Mouse (Mus musculus) thymus, adult 2 months (tissue): ENCODE results near the gene Tacc3. TPM values are rescaled to one million over a fixed set of nuclear protein-coding genes. Genes with fewer than 3 reads are reported as not detected.

Experiments used
- DNase-seq: peaks from one replicate; pipeline ENCODE4 v3.0.0; 2021
- H3K27ac ChIP-seq: fragments of 200-500 bp; 2 replicates; pipeline ENCODE4 v1.5.1; 2012; ENCODE audit warnings: low read length, control low read depth; ENCODE audit not compliant: control insufficient read depth, insufficient read depth
- H3K27me3 ChIP-seq: fragments of 200-500 bp; 2 replicates; pipeline ENCODE4 v1.6.1; 2012; ENCODE audit warnings: mild to moderate bottlenecking, low read length, moderate library complexity, mixed read lengths; ENCODE audit not compliant: control insufficient read depth, insufficient read depth
- H3K36me3 ChIP-seq: fragments of 200-500 bp; 2 replicates; pipeline ENCODE4 v1.6.1; 2012; ENCODE audit warnings: mild to moderate bottlenecking, low read length, moderate library complexity; ENCODE audit not compliant: control insufficient read depth, insufficient read depth
- H3K4me1 ChIP-seq: fragments of 200-500 bp; replicated peaks from 2 replicates; pipeline ENCODE4 v1.6.1; 2012; ENCODE audit warnings: low read length; ENCODE audit not compliant: control insufficient read depth, insufficient read depth
- H3K4me3 ChIP-seq: fragments of 200-500 bp; 2 replicates; pipeline ENCODE4 v1.5.1; 2012; ENCODE audit warnings: mild to moderate bottlenecking, low read length, control low read depth, moderate library complexity; ENCODE audit not compliant: control insufficient read depth, insufficient read depth
- CTCF ChIP-seq: fragments of 200-500 bp; IDR thresholded peaks from 2 replicates; pipeline ENCODE4 v1.5.1; 2012; ENCODE audit warnings: mild to moderate bottlenecking, control low read depth, low read length, moderate library complexity, borderline replicate concordance; ENCODE audit not compliant: control insufficient read depth, poor library complexity, insufficient read depth; ENCODE audit errors: extremely low read depth
- POLR2A ChIP-seq: fragments of 200-500 bp; IDR thresholded peaks from 2 replicates; pipeline ENCODE4 v1.6.1; 2012; ENCODE audit warnings: mild to moderate bottlenecking, low read length, control low read depth, moderate library complexity; ENCODE audit not compliant: control insufficient read depth, poor library complexity, insufficient read depth; ENCODE audit errors: extremely low read depth
- WGBS: fragments of 180-500 bp; shearing (Covaris S2); methylation state at CpG from one replicate; pipeline ENCODE4 v1.1.7; 2018; 5-methylcytosine and 5-hydroxymethylcytosine counted together
- polyA plus RNA-seq: library from polyadenylated mRNA; depleted of rRNA; stranded (reverse); fragments of >200 nt; gene quantifications from 2 replicates; pipeline ENCODE4 v1.2.3, GENCODE M21; 2012

Tacc3 gene
- polyA plus RNA-seq, 1 experiment = 57.3 TPM

DNA sequence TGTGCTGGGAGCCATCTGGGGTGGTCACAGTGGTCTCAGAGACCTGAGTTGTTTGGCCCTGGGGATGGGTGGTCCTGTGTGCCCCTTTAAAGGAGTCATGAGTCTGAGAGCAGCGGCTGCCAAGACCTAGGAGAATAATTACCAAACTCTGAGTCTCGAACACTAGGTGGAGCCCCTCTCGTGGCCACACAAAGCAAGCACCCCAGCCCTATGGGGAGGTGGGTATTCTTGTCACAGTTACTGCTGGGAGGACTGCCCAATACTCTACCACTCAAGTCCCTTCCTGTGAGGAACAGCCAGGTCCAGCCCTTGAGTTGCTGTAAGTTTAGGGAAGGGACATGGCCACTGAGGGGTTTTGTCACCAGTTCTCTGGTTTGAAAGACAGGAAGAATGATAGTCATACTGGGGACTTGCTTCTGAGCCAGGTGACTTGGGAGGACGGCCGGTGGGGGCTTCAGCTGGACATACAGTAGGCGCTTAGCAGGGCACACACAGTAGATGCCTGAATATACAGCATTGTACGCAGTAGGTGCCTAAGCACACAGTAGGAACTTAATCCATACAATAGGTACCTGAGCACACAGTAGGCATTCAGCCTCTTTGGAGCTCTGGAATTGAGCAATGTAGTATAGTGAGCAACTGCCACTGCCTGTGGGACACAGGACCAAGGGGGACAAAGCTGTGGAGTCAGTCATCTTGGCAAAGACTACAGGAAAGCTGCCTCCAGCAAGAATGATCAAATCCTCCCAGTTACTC is 26.1 kb downstream of the Tacc3 start:
- Histone ChIP-seq H3K4me1 (peaks cover 12% of the 10 kb centered on the region), H3K36me3 (no peaks in the 10 kb centered on the region), H3K27me3 (no peaks in the 10 kb centered on the region), H3K27ac (no peak overlapping the region), H3K4me3 (no peak overlapping the region)
- no peak for TF ChIP-seq CTCF
- TF ChIP-seq POLR2A = no peak
- WGBS = 54% methylated on average over 7 of the region's 7 CpGs
- peak; percentile 18 for DNase-seq

DNA sequence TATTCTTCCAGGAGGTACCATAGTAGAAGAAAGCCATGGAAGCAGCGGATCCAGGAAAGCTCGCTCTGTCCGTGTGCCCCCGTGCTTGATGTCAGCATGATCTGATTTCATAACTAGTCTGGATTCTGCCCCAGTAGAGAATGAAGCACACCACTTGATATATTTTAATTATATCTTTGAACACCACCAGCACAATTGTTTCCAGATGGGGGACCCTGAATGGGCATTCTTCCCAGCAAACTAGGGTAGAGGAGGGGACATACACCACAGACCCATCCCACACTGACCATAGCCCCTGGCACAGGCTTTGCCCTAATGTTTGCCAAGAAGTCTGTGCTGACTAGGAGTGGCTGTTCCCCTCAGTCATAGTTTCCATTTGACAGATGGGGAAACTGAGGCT is 27.0 kb downstream of the Tacc3 start:
- no peak for TF ChIP-seq POLR2A
- TF ChIP-seq CTCF = no peak
- no peak overlapping the region for H3K27ac ChIP-seq
- DNase-seq = no peak
- H3K4me1 ChIP-seq = peaks cover 12% of the 10 kb centered on the region
- WGBS = 97% methylated on average over 4 of the region's 4 CpGs
- H3K27me3 ChIP-seq = no peaks in the 10 kb centered on the region
- no peaks in the 10 kb centered on the region for H3K36me3 ChIP-seq
- H3K4me3 ChIP-seq = no peak overlapping the region

DNA sequence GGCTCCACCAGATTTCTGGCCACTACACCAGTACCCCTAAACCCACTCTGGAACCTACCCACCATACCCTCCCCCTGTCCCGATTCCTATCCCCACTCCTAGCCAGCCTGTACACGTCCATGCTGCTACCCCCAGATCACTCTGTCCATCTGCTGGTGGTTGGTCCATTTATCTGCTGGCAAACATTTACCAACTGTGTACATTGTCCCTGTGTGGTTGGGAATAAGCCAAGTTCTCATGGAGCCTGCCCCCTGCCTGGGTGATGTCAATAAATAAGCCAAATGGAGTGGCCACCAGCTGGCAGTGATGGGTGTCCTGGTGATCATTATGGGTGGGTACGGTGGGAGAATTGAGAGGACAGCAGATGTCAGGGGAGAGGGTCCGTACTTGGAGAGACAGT is 29.2 kb downstream of the Tacc3 start:
- 0 out of 2 replicates have a peak, but pooled peaks cover under 1% of the 10 kb centered on the region for H3K4me1 ChIP-seq
- H3K4me3 ChIP-seq = no peak overlapping the region
- WGBS = 91% methylated on average over 4 of the region's 4 CpGs
- H3K27me3 ChIP-seq = no peaks in the 10 kb centered on the region
- H3K36me3 ChIP-seq = no peaks in the 10 kb centered on the region
- no peak overlapping the region for H3K27ac ChIP-seq
- DNase-seq = no peak
- TF ChIP-seq POLR2A (no peak), CTCF (no peak)

DNA sequence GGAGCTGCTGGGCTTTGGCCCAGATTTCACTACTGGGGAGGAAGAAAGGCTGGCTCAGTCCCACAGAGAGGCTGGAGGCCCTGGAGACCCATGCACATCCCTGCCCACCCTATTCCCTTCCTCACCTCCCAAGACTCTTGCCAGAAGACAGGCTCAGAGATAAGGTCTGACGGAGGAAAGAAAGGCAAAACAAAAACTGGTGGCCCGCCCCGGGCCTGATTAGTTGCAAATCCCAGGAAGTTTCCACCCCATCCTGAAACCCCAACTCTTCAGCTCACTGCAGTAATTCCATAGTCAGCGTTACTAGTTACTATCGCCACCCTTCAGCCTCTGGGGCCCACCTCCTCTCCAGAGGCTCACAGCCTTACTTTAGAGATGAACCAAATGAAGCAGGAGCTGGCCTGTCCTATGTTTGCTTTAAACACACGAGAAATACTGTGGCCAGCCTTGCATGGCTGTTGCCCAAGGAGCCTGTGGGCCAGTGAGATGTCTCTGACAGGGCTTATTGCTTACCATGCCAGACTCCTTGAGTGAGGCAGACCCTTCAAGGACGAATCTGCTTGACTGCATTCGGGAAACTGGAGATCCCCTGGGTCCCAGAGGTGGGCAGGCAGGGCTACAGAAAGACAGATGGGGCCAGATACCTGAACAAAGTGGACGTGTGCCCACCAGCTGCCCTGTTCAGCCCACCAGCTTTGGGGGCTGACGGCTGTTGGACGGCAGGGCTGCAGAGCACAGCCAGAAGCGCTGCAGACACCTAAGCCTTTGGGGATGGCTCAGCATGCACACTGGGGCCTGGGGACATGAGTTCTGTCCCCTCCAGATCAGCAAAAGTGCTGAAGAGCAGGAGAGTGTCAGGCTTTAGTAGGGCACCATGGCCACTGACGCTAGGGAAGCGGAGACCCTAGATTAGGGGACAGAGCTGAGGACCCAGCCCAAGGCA is 30.6 kb downstream of the Tacc3 start:
- Histone ChIP-seq H3K4me3 (no peak overlapping the region), H3K27me3 (peaks cover 6% of the 10 kb centered on the region; the same call in 1 of the 2 replicates), H3K27ac (no peak overlapping the region), H3K4me1 (no peaks in the 10 kb centered on the region), H3K36me3 (no peaks in the 10 kb centered on the region)
- TF ChIP-seq CTCF = no peak
- no peak for TF ChIP-seq POLR2A
- 90% methylated on average over 14 of the region's 14 CpGs for WGBS
- no peak for DNase-seq

DNA sequence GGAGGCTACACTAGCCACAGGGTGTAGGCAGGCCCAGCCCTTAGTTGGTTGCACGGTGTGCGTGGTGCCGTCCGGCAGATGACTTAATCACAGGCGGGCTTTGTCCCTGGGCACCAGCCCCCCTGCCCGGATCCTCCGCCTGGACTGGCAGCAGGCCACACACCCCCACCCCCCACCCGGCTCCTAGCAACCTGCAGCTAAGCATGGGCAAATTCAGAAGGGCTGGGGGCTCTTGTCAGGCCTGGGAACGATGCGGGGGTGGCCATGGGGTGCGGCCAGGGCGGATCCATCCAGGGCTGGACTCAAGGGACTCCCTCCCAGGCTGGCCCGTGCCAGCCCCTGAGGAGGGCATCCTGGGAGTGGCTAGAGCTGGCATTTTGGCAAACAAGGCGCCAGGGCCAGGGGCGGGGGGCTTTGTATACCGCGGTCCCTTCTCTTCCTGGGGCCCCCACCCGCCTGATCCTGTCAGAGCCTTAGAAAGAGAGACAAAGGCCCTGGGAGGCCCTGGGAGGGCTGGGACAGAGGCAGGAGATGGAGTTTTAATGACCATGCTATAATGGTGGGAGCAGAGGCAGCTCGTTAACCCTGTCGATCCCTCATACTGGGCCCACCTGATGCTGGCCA is 31.4 kb downstream of the Tacc3 start:
- Histone ChIP-seq H3K27me3 (peaks cover 9% of the 10 kb centered on the region; the same call in 1 of the 2 replicates), H3K4me3 (no peak overlapping the region), H3K36me3 (no peaks in the 10 kb centered on the region), H3K4me1 (no peaks in the 10 kb centered on the region), H3K27ac (no peak overlapping the region)
- TF ChIP-seq POLR2A (no peak), CTCF (no peak)
- WGBS = 94% methylated on average over 20 of the region's 20 CpGs
- no peak for DNase-seq
